Comparison of ENCODE assay signal across 17 mouse cellular contexts in genomic region chr12:95205081-95205480, GRCm38 (mm10).
"Had no signal": no experiment of that assay in that cellular context is flagged by ENCODE, and none has a peak within 500 bp of the region (broad histone marks: within the 10 kb centered on the region; RNA-seq: fewer than 3 reads in every experiment).

No protein-coding gene starts in this region.

- H3K27me3 ChIP-seq: intestine, embryonic 15.5 days; liver, embryonic 13.5 days; neural tube, embryonic 13.5 days; stomach, embryonic 15.5 days had no signal

- ATAC-seq: intestine, embryonic 15.5 days had no signal

- DNase-seq: kidney, adult 18-20 months; kidney, adult 9 months; kidney, postnatal 14 days; kidney, postnatal 4 days; layer of hippocampus, adult 9-11 months; liver, embryonic 13.5 days; lung, adult 2 months; right cerebral cortex, adult 18-20 months; right cerebral cortex, postnatal 14 days; right cerebral cortex, postnatal 4 days; spleen, adult 18-20 months; thymus, postnatal 25 days had no signal

- H3K4me3 ChIP-seq: intestine, embryonic 15.5 days; liver, embryonic 13.5 days; myocyte; neural tube, embryonic 13.5 days; stomach, embryonic 15.5 days had no signal

- H3K9ac ChIP-seq: intestine, embryonic 15.5 days; liver, embryonic 13.5 days; neural tube, embryonic 13.5 days; stomach, embryonic 15.5 days had no signal

- H3K27ac ChIP-seq: intestine, embryonic 15.5 days; liver, embryonic 13.5 days; macrophage; neural tube, embryonic 13.5 days; stomach, embryonic 15.5 days had no signal

- H3K4me2 ChIP-seq: intestine, embryonic 15.5 days; liver, embryonic 13.5 days; neural tube, embryonic 13.5 days; stomach, embryonic 15.5 days had no signal

- H3K4me1 ChIP-seq: intestine, embryonic 15.5 days; liver, embryonic 13.5 days; neural tube, embryonic 13.5 days; stomach, embryonic 15.5 days had no signal

- H3K36me3 ChIP-seq: intestine, embryonic 15.5 days; liver, embryonic 13.5 days; neural tube, embryonic 13.5 days; stomach, embryonic 15.5 days had no signal

- H3K9me3 ChIP-seq: intestine, embryonic 15.5 days; liver, embryonic 13.5 days; neural tube, embryonic 13.5 days; stomach, embryonic 15.5 days had no signal
